Mouse (Mus musculus) stomach, embryonic 15.5 days (tissue): ENCODE results near the gene Rap1a. TPM values are rescaled to one million over a fixed set of nuclear protein-coding genes. Genes with fewer than 3 reads are reported as not detected.

ENCODE experiments used
- ATAC-seq: fragments of 200-750 bp; cut with Nextera tagmentation; 2 replicates; pipeline ENCODE4 v1.8.0; 2017; ENCODE audit warnings: low read depth, moderate number of reproducible peaks, moderate TSS enrichment; ENCODE audit not compliant: insufficient read depth, low FRiP score
- H3K27ac ChIP-seq: fragments of 300-500 bp; sonication (generic); 2 replicates; pipeline ENCODE4 v1.5.1; 2015; ENCODE audit warnings: mild to moderate bottlenecking, inconsistent platforms
- H3K27me3 ChIP-seq: fragments of 300-500 bp; sonication (generic); replicated peaks from 2 replicates; pipeline ENCODE4 v1.6.1; 2015; ENCODE audit warnings: inconsistent platforms
- H3K36me3 ChIP-seq: fragments of 300-500 bp; sonication (generic); 2 replicates; pipeline ENCODE4 v1.6.1; 2015; ENCODE audit warnings: inconsistent platforms
- H3K4me1 ChIP-seq: fragments of 300-500 bp; sonication (generic); 2 replicates; pipeline ENCODE4 v1.6.1; 2015; ENCODE audit warnings: inconsistent platforms
- H3K4me2 ChIP-seq: fragments of 300-500 bp; sonication (generic); 2 replicates; pipeline ENCODE4 v1.6.1; 2015; ENCODE audit warnings: mild to moderate bottlenecking, inconsistent platforms
- H3K4me3 ChIP-seq: fragments of 300-500 bp; sonication (generic); replicated peaks from 2 replicates; pipeline ENCODE4 v1.5.1; 2015; ENCODE audit warnings: inconsistent platforms
- H3K9ac ChIP-seq: fragments of 300-500 bp; sonication (generic); 2 replicates; pipeline ENCODE4 v1.6.1; 2015; ENCODE audit warnings: inconsistent platforms
- H3K9me3 ChIP-seq: fragments of 300-500 bp; sonication (generic); 2 replicates; pipeline ENCODE4 v1.6.1; 2016; ENCODE audit warnings: inconsistent platforms
- WGBS: fragments of 180-500 bp; shearing (Covaris S2); methylation state at CpG from one replicate; pipeline ENCODE4 v1.1.7; 2015; 5-methylcytosine and 5-hydroxymethylcytosine counted together
- polyA plus RNA-seq: library from polyadenylated mRNA; unstranded; fragments of >200 nt; fragmentation: Nextera tagmentation; extraction: Ambion mirVana; gene quantifications from 2 replicates; pipeline ENCODE4 v1.2.1, GENCODE M21; 2015

Rap1a gene
- polyA plus RNA-seq, 1 experiment from 2014 or later = 141 TPM

GRCm38 (mm10) chr3:105726037-105726436 lies 75.1 kb downstream of the Rap1a start:
- Histone ChIP-seq H3K27me3 (no peaks in the 10 kb centered on the region), H3K36me3 (0 out of 2 replicates have a peak, but pooled peaks cover 5% of the 10 kb centered on the region), H3K9ac (no peak overlapping the region), H3K9me3 (no peaks in the 10 kb centered on the region), H3K4me3 (no peak overlapping the region), H3K4me2 (no peak overlapping the region), H3K4me1 (no peaks in the 10 kb centered on the region), H3K27ac (no peak overlapping the region)
- 0% methylated on average over 1 of the region's 1 CpGs for WGBS
- ATAC-seq = no peak

GRCm38 (mm10) chr3:105722510-105722909 lies 78.6 kb downstream of the Rap1a start:
- Histone ChIP-seq H3K27ac (no peak overlapping the region), H3K4me3 (no peak overlapping the region), H3K36me3 (no peaks in the 10 kb centered on the region), H3K9ac (no peak overlapping the region), H3K27me3 (no peaks in the 10 kb centered on the region), H3K9me3 (no peaks in the 10 kb centered on the region), H3K4me1 (no peaks in the 10 kb centered on the region), H3K4me2 (no peak overlapping the region)
- WGBS = 89% methylated on average over 3 of the region's 3 CpGs
- no peak for ATAC-seq

GRCm38 (mm10) chr3:105721681-105722201 lies 79.4 kb downstream of the Rap1a start:
- H3K4me2 ChIP-seq = no peak overlapping the region
- no peak overlapping the region for H3K27ac ChIP-seq
- no peaks in the 10 kb centered on the region for H3K27me3 ChIP-seq
- no peak for ATAC-seq
- H3K4me3 ChIP-seq = no peak overlapping the region
- no peaks in the 10 kb centered on the region for H3K9me3 ChIP-seq
- WGBS = 56% methylated on average over 2 of the region's 2 CpGs
- H3K9ac ChIP-seq = no peak overlapping the region
- no peaks in the 10 kb centered on the region for H3K36me3 ChIP-seq
- H3K4me1 ChIP-seq = 0 out of 2 replicates have a peak, but pooled peaks cover 2% of the 10 kb centered on the region

- H3K27ac ChIP-seq = no peak overlapping the region
- no peaks in the 10 kb centered on the region for H3K27me3 ChIP-seq
- H3K36me3 ChIP-seq = no peaks in the 10 kb centered on the region
- H3K4me3 ChIP-seq = no peak overlapping the region
- 62% methylated on average over 4 of the region's 4 CpGs for WGBS
- H3K4me1 ChIP-seq = 0 out of 2 replicates have a peak, but pooled peaks cover 4% of the 10 kb centered on the region
- ATAC-seq = no peak
- H3K4me2 ChIP-seq = no peak overlapping the region
- H3K9ac ChIP-seq = no peak overlapping the region
- H3K9me3 ChIP-seq = no peaks in the 10 kb centered on the region
Observed at GRCm38 (mm10) chr3:105720514-105720913, 80.6 kb downstream of the Rap1a start.

- Histone ChIP-seq H3K9ac (no peak overlapping the region), H3K36me3 (no peaks in the 10 kb centered on the region)
- WGBS = 76% methylated on average over 4 of the region's 4 CpGs
Observed at GRCm38 (mm10) chr3:105719979-105720378, 81.2 kb downstream of the Rap1a start.

GRCm38 (mm10) chr3:105718746-105719145 lies 82.4 kb downstream of the Rap1a start:
- Histone ChIP-seq H3K4me3 (no peak overlapping the region), H3K27ac (no peak overlapping the region), H3K36me3 (no peaks in the 10 kb centered on the region), H3K27me3 (no peaks in the 10 kb centered on the region), H3K9me3 (no peaks in the 10 kb centered on the region), H3K4me1 (0 out of 2 replicates have a peak, but pooled peaks cover 4% of the 10 kb centered on the region), H3K9ac (no peak overlapping the region), H3K4me2 (no peak overlapping the region)
- no peak for ATAC-seq
- WGBS = 45% methylated on average over 4 of the region's 4 CpGs

More at GRCm38 (mm10) chr3:105719979-105720378, 81.2 kb downstream of the Rap1a start:
- H3K4me3 ChIP-seq = no peak overlapping the region
- H3K27ac ChIP-seq = no peak overlapping the region
- no peak overlapping the region for H3K4me2 ChIP-seq
- no peaks in the 10 kb centered on the region for H3K9me3 ChIP-seq
- 0 out of 2 replicates have a peak, but pooled peaks cover 4% of the 10 kb centered on the region for H3K4me1 ChIP-seq
- H3K27me3 ChIP-seq = no peaks in the 10 kb centered on the region
- ATAC-seq = no peak

- 0 out of 2 replicates have a peak, but pooled peaks cover 4% of the 10 kb centered on the region for H3K4me1 ChIP-seq
- H3K9me3 ChIP-seq = no peaks in the 10 kb centered on the region
- no peaks in the 10 kb centered on the region for H3K36me3 ChIP-seq
- no peaks in the 10 kb centered on the region for H3K27me3 ChIP-seq
- ATAC-seq = no peak
- no peak overlapping the region for H3K27ac ChIP-seq
- 67% methylated on average over 11 of the region's 11 CpGs for WGBS
- no peak overlapping the region for H3K4me3 ChIP-seq
- no peak overlapping the region for H3K9ac ChIP-seq
- no peak overlapping the region for H3K4me2 ChIP-seq
Observed at GRCm38 (mm10) chr3:105717856-105718555, 83.1 kb downstream of the Rap1a start.

- Histone ChIP-seq H3K9ac (no peak overlapping the region), H3K4me1 (0 out of 2 replicates have a peak, but pooled peaks cover 4% of the 10 kb centered on the region), H3K4me3 (no peak overlapping the region), H3K4me2 (no peak overlapping the region), H3K9me3 (no peaks in the 10 kb centered on the region), H3K27ac (no peak overlapping the region), H3K27me3 (no peaks in the 10 kb centered on the region), H3K36me3 (no peaks in the 10 kb centered on the region)
- ATAC-seq = no peak
- 67% methylated on average over 18 of the region's 18 CpGs for WGBS
Observed at GRCm38 (mm10) chr3:105716353-105717000, 84.7 kb downstream of the Rap1a start.

- H3K9me3 ChIP-seq = no peaks in the 10 kb centered on the region
- no peak overlapping the region for H3K4me3 ChIP-seq
- H3K27ac ChIP-seq = no peak overlapping the region
- no peak overlapping the region for H3K4me2 ChIP-seq
- no peaks in the 10 kb centered on the region for H3K27me3 ChIP-seq
- no peaks in the 10 kb centered on the region for H3K36me3 ChIP-seq
- no peak overlapping the region for H3K9ac ChIP-seq
- no peak for ATAC-seq
- 0 out of 2 replicates have a peak, but pooled peaks cover 4% of the 10 kb centered on the region for H3K4me1 ChIP-seq
Observed at GRCm38 (mm10) chr3:105714820-105715167, 86.3 kb downstream of the Rap1a start.

- H3K4me1 ChIP-seq = 0 out of 2 replicates have a peak, but pooled peaks cover 4% of the 10 kb centered on the region
- H3K4me2 ChIP-seq = no peak overlapping the region
- H3K27me3 ChIP-seq = no peaks in the 10 kb centered on the region
- no peak for ATAC-seq
- H3K27ac ChIP-seq = 0 out of 2 replicates have a peak overlapping the region, but pooled peaks have one; percentile 0
- no peak overlapping the region for H3K9ac ChIP-seq
- H3K4me3 ChIP-seq = no peak overlapping the region
- no peaks in the 10 kb centered on the region for H3K9me3 ChIP-seq
- WGBS = 28% methylated on average over 8 of the region's 8 CpGs
- no peaks in the 10 kb centered on the region for H3K36me3 ChIP-seq
Observed at GRCm38 (mm10) chr3:105714091-105714819, 86.9 kb downstream of the Rap1a start.

- H3K4me3 ChIP-seq = no peak overlapping the region
- H3K4me2 ChIP-seq = no peak overlapping the region
- H3K9ac ChIP-seq = no peak overlapping the region
- H3K27ac ChIP-seq = no peak overlapping the region
- H3K4me1 ChIP-seq = peaks cover 5% of the 10 kb centered on the region; the same call in 1 of the 2 replicates
- ATAC-seq = no peak
- H3K27me3 ChIP-seq = no peaks in the 10 kb centered on the region
- H3K9me3 ChIP-seq = no peaks in the 10 kb centered on the region
- H3K36me3 ChIP-seq = no peaks in the 10 kb centered on the region
Observed at GRCm38 (mm10) chr3:105712827-105713226, 88.3 kb downstream of the Rap1a start.
